Mouse (Mus musculus): ENCODE results near the gene Gm6370. TPM values are rescaled to one million over a fixed set of nuclear protein-coding genes. Genes with fewer than 3 reads are reported as not detected.
"Not testable (repeated sequence)": the region's sequence is repeated elsewhere in the genome, so short reads cannot be mapped to it uniquely, and the experiment has no call there.

Gm6370 gene
- not detected for total RNA-seq (2022)

DNA sequence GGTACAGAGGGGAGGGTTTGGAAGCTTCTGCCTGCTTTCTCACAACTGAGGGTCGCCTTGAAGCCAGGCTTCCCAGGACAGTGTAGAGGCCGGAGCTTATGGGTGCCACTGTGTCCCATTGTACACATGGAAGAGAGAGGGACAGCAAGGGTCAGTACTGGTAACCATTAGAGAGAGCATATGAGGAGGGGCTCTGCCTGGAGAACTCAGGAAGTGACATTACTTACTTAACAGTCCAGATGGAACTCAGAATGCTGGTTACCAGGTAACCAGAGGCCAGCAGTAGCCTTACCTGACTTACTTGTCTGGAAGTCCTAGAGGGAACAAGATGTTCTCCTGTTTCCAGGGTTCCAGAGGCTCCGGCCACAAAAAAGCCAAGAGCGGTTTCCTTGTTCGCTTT, at the start of gene Gm6370:
Gene Gm6370, plus strand, starts transcription at position 301 of the 400 bp plus-strand sequence.
- DNase-seq (ENCODE audit: low spot score in 2 of 2) = not testable (repeated sequence)

- DNase-seq (ENCODE audit: low spot score in 2 of 2) = no peak
Observed at GRCm38 (mm10) chr5:146442767-146443166, 48.4 kb upstream of the Gm6370 start.

DNA sequence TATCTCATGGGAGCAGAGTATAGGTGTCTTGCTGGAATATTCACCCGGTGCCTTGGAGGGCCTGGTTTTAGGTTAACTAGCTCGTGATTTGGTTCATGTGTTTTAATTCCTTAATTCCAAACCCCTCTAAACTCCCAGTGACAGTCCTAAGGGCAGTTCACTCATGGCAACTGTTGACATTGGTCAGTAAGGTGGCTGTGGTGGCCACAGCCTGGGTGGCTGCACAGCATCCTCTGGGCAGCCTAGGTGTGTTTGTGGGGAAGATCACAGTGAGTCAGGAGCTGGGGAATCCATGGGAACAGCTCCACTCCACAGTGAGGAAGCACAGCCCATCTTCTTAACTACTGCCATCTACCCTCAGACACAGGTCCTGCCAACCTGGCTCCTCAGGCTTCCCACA, 44.5 kb upstream of the Gm6370 start:
- DNase-seq (ENCODE audit: low spot score in 2 of 2) = no peak

GRCm38 (mm10) chr5:146451592-146452254, 39.4 kb upstream of the Gm6370 start:
- DNase-seq (ENCODE audit: low spot score in 2 of 2) = no peak

DNA sequence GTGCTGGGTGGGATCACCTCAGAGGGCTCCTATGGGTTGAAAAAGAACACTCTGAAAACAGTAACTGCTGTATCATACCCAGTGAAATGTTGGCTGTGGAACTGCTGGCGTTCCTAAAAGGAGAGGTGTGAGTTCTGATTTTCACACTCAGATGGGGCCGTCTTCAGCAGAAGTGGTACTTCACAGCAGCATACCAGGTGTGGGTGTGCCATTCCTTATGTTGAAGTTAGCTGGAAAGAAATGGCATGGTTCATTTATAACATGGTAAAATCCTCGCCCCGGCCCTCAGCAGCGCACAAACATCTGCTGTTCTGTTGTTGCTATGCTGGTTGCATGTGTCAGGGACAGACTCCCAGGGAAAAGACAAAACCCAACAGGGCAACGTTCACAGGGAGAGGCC, 37.6 kb upstream of the Gm6370 start:
- DNase-seq (ENCODE audit: low spot score in 2 of 2) = no peak

DNA sequence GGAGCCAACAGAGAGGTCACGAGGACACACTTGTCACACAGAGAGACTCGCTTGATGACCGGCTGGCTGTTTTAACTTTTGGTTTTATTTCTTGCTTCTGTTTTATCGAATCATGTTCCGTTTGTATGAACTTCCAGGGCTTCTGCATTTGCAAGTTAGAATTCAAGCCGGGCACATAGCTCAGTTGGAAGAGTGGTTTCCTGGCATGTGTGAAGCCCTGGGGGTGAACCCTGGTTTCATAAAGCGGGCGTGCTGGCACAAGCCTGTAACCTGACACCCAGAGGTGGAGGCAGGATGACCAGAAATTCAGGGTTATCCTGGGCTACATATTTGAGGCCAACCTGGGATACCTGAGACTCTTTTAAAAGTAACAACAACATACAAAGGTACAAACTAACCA, 29.6 kb upstream of the Gm6370 start:
- DNase-seq (ENCODE audit: low spot score in 2 of 2) = no peak

- DNase-seq (ENCODE audit: low spot score in 2 of 2) = no peak
Observed at GRCm38 (mm10) chr5:146466663-146467062, 24.5 kb upstream of the Gm6370 start.

- no peak for DNase-seq (ENCODE audit: low spot score in 2 of 2)
Observed at GRCm38 (mm10) chr5:146468311-146468710, 22.9 kb upstream of the Gm6370 start.

GRCm38 (mm10) chr5:146470821-146471220, 20.3 kb upstream of the Gm6370 start:
- DNase-seq (ENCODE audit: low spot score in 2 of 2) = no peak

- DNase-seq (ENCODE audit: low spot score in 2 of 2) = no peak
Observed at GRCm38 (mm10) chr5:146471311-146471710, 19.9 kb upstream of the Gm6370 start.

DNA sequence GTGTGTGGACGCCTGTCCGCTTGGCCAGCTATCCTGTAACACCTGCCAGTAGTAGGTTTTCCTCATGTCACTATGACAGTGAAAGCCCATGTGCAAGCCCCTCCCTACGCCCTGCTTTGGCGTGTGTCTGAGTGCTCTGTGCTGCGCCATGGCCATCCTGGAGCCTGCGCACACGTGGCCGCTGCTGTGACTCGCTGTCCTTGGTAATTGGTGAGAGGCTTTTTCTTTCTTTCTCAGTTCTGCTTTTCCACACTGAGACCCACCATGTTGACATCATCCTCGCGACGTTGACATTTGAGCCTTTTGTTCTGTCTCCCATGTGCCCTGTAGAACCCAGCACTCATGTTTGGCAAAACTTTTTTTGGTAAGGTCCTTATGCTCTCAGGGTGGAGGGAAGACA, 19.3 kb upstream of the Gm6370 start:
- no peak for DNase-seq (ENCODE audit: low spot score in 2 of 2)

- not testable (repeated sequence) for DNase-seq (ENCODE audit: low spot score in 2 of 2)
Observed at GRCm38 (mm10) chr5:146479564-146479963, 11.6 kb upstream of the Gm6370 start.

GRCm38 (mm10) chr5:146481665-146482064, 9.5 kb upstream of the Gm6370 start, which contains the start of gene Gm6408:
Gene Gm6408, plus strand, starts transcription at chr5:146481965.
- DNase-seq (ENCODE audit: low spot score in 2 of 2) = not testable (repeated sequence)

DNA sequence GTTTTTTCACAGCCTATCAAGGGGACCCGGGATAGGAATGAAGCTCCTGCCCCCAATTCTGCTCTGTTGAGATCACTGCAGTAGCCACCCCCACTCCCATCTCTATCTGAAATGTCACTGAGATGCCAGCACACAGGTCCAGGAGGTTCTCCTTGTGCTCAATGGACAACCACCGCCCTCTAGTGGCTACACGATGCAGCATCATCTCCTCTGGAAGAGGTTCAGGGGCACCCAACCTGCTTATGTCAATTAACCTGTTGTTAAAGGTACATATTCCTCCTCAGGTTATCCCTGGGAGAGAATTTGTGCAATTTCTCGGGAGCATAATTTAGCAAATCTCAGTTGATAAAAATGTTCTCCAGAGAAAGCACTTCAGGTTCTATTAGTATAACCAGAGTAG, 2.2 kb upstream of the Gm6370 start:
- not testable (repeated sequence) for DNase-seq (ENCODE audit: low spot score in 2 of 2)

DNA sequence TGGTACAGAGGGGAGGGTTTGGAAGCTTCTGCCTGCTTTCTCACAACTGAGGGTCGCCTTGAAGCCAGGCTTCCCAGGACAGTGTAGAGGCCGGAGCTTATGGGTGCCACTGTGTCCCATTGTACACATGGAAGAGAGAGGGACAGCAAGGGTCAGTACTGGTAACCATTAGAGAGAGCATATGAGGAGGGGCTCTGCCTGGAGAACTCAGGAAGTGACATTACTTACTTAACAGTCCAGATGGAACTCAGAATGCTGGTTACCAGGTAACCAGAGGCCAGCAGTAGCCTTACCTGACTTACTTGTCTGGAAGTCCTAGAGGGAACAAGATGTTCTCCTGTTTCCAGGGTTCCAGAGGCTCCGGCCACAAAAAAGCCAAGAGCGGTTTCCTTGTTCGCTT, 10.9 kb downstream of the Gm6370 start, which contains the start of gene 4930449I24Rik:
Gene 4930449I24Rik, plus strand, starts transcription at position 301 of the 400 bp plus-strand sequence.
- DNase-seq (ENCODE audit: low spot score in 2 of 2) = not testable (repeated sequence)

DNA sequence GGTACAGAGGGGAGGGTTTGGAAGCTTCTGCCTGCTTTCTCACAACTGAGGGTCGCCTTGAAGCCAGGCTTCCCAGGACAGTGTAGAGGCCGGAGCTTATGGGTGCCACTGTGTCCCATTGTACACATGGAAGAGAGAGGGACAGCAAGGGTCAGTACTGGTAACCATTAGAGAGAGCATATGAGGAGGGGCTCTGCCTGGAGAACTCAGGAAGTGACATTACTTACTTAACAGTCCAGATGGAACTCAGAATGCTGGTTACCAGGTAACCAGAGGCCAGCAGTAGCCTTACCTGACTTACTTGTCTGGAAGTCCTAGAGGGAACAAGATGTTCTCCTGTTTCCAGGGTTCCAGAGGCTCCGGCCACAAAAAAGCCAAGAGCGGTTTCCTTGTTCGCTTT, 22.7 kb downstream of the Gm6370 start, which contains the start of gene Gm3402:
Gene Gm3402, plus strand, starts transcription at position 301 of the 400 bp plus-strand sequence.
- DNase-seq (ENCODE audit: low spot score in 2 of 2) = not testable (repeated sequence)

DNA sequence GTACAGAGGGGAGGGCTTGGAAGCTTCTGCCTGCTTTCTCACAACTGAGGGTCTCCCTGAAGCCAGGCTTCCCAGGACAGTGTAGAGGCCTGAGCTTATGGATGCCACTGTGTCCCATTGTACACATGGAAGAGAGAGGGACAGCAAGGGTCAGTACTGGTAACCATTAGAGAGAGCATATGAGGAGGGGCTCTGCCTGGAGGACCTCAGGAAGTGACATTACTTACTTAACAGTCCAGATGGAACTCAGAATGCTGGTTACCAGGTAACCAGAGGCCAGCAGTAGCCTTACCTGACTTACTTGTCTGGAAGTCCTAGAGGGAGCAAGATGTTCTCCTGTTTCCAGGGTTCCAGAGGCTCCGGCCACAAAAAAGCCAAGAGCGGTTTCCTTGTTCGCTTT, 34.3 kb downstream of the Gm6370 start, which contains the start of gene Gm3404:
Gene Gm3404, plus strand, starts transcription at position 301 of the 400 bp plus-strand sequence.
- DNase-seq (ENCODE audit: low spot score in 2 of 2) = peak in 1 of 2 experiments; percentile 3

DNA sequence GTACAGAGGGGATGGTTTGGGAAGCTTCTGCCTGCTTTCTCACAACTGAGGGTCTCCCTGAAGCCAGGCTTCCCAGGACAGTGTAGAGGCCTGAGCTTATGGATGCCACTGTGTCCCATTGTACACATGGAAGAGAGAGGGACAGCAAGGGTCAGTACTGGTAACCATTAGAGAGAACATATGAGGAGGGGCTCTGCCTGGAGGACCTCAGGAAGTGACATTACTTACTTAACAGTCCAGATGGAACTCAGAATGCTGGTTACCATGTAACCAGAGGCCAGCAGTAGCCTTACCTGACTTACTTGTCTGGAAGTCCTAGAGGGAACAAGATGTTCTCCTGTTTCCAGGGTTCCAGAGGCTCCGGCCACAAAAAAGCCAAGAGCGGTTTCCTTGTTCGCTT, 46.2 kb downstream of the Gm6370 start, which contains the start of gene Gm3409:
Gene Gm3409, plus strand, starts transcription at position 301 of the 400 bp plus-strand sequence.
- DNase-seq (ENCODE audit: low spot score in 2 of 2) = not testable (repeated sequence)

Other genes starting within 250 kb of the Gm6370 start
- under 1 TPM; 0.46 to 0.74 (median 0.59) TPM for gene Wasf3, start 106.4 kb upstream of the Gm6370 start, total RNA-seq (2022)
- gene Gm6408, start 9.4 kb upstream of the Gm6370 start, total RNA-seq (2022) = not detected
- gene 4930449I24Rik, start 11.0 kb downstream of the Gm6370 start, total RNA-seq (2022) = not detected
- gene Gm3402, start 22.8 kb downstream of the Gm6370 start, total RNA-seq (2022) = not detected
- gene Gm3404, start 34.4 kb downstream of the Gm6370 start, total RNA-seq (2022) = not detected
- not detected for gene Gm3409, start 46.3 kb downstream of the Gm6370 start, total RNA-seq (2022)
- gene Gm3415, start 64.8 kb downstream of the Gm6370 start, total RNA-seq (2022) = not detected
- gene Gpr12, start 93.9 kb downstream of the Gm6370 start, total RNA-seq (2022) = not detected

Data from gastrocnemius, adult 8-10 months (tissue).